Comparison of ENCODE assay signal across 24 mouse cellular contexts in genomic region chr12:46416250-46416649, GRCm38 (mm10).
DNase-seq lines count a peak whose midpoint lies in the region; ATAC-seq and TF ChIP-seq lines count a peak whose summit lies in the region.
"Had no signal": no experiment of that assay in that cellular context is flagged by ENCODE, and none has a peak within 500 bp of the region (broad histone marks: within the 10 kb centered on the region; RNA-seq: fewer than 3 reads in every experiment).

No protein-coding gene starts in this region.

- peak; percentile 33 to 41 for DNase-seq in right cerebral cortex, postnatal 10 days (ENCODE audit: low spot score in 2 of 2)
- no peak for DNase-seq in right cerebral cortex, adult 2 months (ENCODE audit: low spot score in 2 of 2)
- DNase-seq in forebrain, postnatal 0 days = peak; percentile 26
- no peak for DNase-seq in heart, adult 18-20 months
- no peak for DNase-seq in heart, postnatal 10 days
- DNase-seq: adrenal gland, adult 8-10 months; cerebellum, adult 9-10 months; gastrocnemius, postnatal 25 days; heart, postnatal 36 days; kidney, postnatal 36 days; liver; lung, postnatal 4 days; right cerebral cortex, postnatal 4 days; thymus, postnatal 14 days had no signal

- H3K27me3 ChIP-seq in intestine, postnatal 0 days (replicated peaks; ENCODE audit: control insufficient read depth, insufficient read depth, low read length) = no peaks in the 10 kb centered on the region
- H3K27me3 ChIP-seq in intestine, embryonic 15.5 days (replicated peaks) = no peaks in the 10 kb centered on the region
- no peaks in the 10 kb centered on the region for H3K27me3 ChIP-seq in forebrain, postnatal 0 days (ENCODE audit: insufficient read depth, low read length)
- H3K27me3 ChIP-seq in midbrain, embryonic 15.5 days (replicated peaks) = no peaks in the 10 kb centered on the region
- H3K27me3 ChIP-seq: embryonic facial prominence, embryonic 15.5 days; liver, embryonic 15.5 days; lung, embryonic 15.5 days had no signal

- H3K4me3 ChIP-seq in intestine, postnatal 0 days (ENCODE audit: low read depth, low read length) = no peak overlapping the region
- no peak overlapping the region for H3K4me3 ChIP-seq in intestine, embryonic 15.5 days (replicated peaks)
- no peak overlapping the region for H3K4me3 ChIP-seq in forebrain, postnatal 0 days (ENCODE audit: low read depth, low read length)
- H3K4me3 ChIP-seq in midbrain, embryonic 15.5 days = no peak overlapping the region
- H3K4me3 ChIP-seq: embryonic facial prominence, embryonic 15.5 days; limb, embryonic 10.5 days; liver, embryonic 15.5 days; lung, embryonic 15.5 days; myocyte had no signal

- H3K9ac ChIP-seq in intestine, postnatal 0 days (ENCODE audit: low read depth, low read length) = no peak overlapping the region
- no peak overlapping the region for H3K9ac ChIP-seq in intestine, embryonic 15.5 days
- no peak overlapping the region for H3K9ac ChIP-seq in forebrain, postnatal 0 days
- H3K9ac ChIP-seq in midbrain, embryonic 15.5 days = no peak overlapping the region
- H3K9ac ChIP-seq: embryonic facial prominence, embryonic 15.5 days; hindbrain, embryonic 14.5 days; liver, embryonic 15.5 days; lung, embryonic 15.5 days had no signal

- TF ChIP-seq CTCF in intestine, postnatal 0 days (IDR thresholded peaks at IDR 0.05; ENCODE audit: low read depth) = 0 out of 2 replicates have a peak, but pooled peaks have one; percentile 3
- TF ChIP-seq CTCF in forebrain, postnatal 0 days (IDR thresholded peaks at IDR 0.05; ENCODE audit: low read depth) = peak; percentile 37

- H3K4me2 ChIP-seq in intestine, postnatal 0 days (replicated peaks; ENCODE audit: low read depth) = no peak overlapping the region
- H3K4me2 ChIP-seq in intestine, embryonic 15.5 days (replicated peaks) = no peak overlapping the region
- no peak overlapping the region for H3K4me2 ChIP-seq in forebrain, postnatal 0 days (ENCODE audit: low read depth)
- no peak overlapping the region for H3K4me2 ChIP-seq in midbrain, embryonic 15.5 days
- H3K4me2 ChIP-seq: embryonic facial prominence, embryonic 15.5 days; hindbrain, embryonic 14.5 days; liver, embryonic 15.5 days; lung, embryonic 15.5 days had no signal

- no peaks in the 10 kb centered on the region for H3K4me1 ChIP-seq in intestine, postnatal 0 days (replicated peaks; ENCODE audit: control insufficient read depth, insufficient read depth, low read length)
- H3K4me1 ChIP-seq in intestine, embryonic 15.5 days (replicated peaks) = no peaks in the 10 kb centered on the region
- H3K4me1 ChIP-seq in forebrain, postnatal 0 days (ENCODE audit: insufficient read depth) = peaks cover 3% of the 10 kb centered on the region; the same call in 1 of the 2 replicates
- no peaks in the 10 kb centered on the region for H3K4me1 ChIP-seq in midbrain, embryonic 15.5 days
- H3K4me1 ChIP-seq: embryonic facial prominence, embryonic 15.5 days; limb, embryonic 10.5 days; liver, embryonic 15.5 days; lung, embryonic 15.5 days had no signal

- H3K27ac ChIP-seq in intestine, postnatal 0 days (ENCODE audit: low read depth, low read length) = no peak overlapping the region
- no peak overlapping the region for H3K27ac ChIP-seq in intestine, embryonic 15.5 days
- no peak overlapping the region for H3K27ac ChIP-seq in forebrain, postnatal 0 days (ENCODE audit: low read depth, low read length)
- H3K27ac ChIP-seq in midbrain, embryonic 15.5 days = no peak overlapping the region
- H3K27ac ChIP-seq: embryonic facial prominence, embryonic 15.5 days; hindbrain, embryonic 14.5 days; limb, embryonic 10.5 days; liver, embryonic 15.5 days; lung, embryonic 15.5 days had no signal

- H3K9me3 ChIP-seq in intestine, postnatal 0 days (ENCODE audit: control insufficient read depth) = no peaks in the 10 kb centered on the region
- H3K9me3 ChIP-seq in intestine, embryonic 15.5 days = no peaks in the 10 kb centered on the region
- H3K9me3 ChIP-seq in forebrain, postnatal 0 days (ENCODE audit: low read length) = no peaks in the 10 kb centered on the region
- no peaks in the 10 kb centered on the region for H3K9me3 ChIP-seq in midbrain, embryonic 15.5 days
- H3K9me3 ChIP-seq: embryonic facial prominence, embryonic 15.5 days; limb, embryonic 10.5 days; liver, embryonic 15.5 days; lung, embryonic 15.5 days had no signal

- ATAC-seq in intestine, postnatal 0 days = no peak
- ATAC-seq in intestine, embryonic 15.5 days = no peak
- peak; percentile 68 for ATAC-seq in forebrain, postnatal 0 days
- peak; percentile 48; the same call in 1 of the 2 replicates for ATAC-seq in midbrain, embryonic 15.5 days (replicated peaks)
- ATAC-seq: activated CD4-positive, CD25-positive, alpha-beta regulatory T cell, adult 4 months had no signal

- intact Hi-C loops in heart, postnatal 10 days (cut with DNase I) = no loop called here

- H3K36me3 ChIP-seq in intestine, postnatal 0 days (ENCODE audit: control insufficient read depth, insufficient read depth) = no peaks in the 10 kb centered on the region
- no peaks in the 10 kb centered on the region for H3K36me3 ChIP-seq in intestine, embryonic 15.5 days
- no peaks in the 10 kb centered on the region for H3K36me3 ChIP-seq in forebrain, postnatal 0 days (ENCODE audit: insufficient read depth)
- H3K36me3 ChIP-seq in midbrain, embryonic 15.5 days (replicated peaks) = no peaks in the 10 kb centered on the region
- H3K36me3 ChIP-seq: embryonic facial prominence, embryonic 15.5 days; limb, embryonic 10.5 days; liver, embryonic 15.5 days; lung, embryonic 15.5 days had no signal

Comparison
In these comparisons a context has a peak if more than half of its experiments do, and no peak if none do; other contexts are left out.
1. DNase-seq: peak in right cerebral cortex, postnatal 10 days (2 of 2) and forebrain, postnatal 0 days (single experiment); none in right cerebral cortex, adult 2 months (0 of 2), heart, adult 18-20 months (0 of 2) and heart, postnatal 10 days (0 of 2).
2. ATAC-seq: peak in forebrain, postnatal 0 days (single experiment) and midbrain, embryonic 15.5 days (single experiment); none in intestine, postnatal 0 days (single experiment) and intestine, embryonic 15.5 days (single experiment).